Mouse (Mus musculus): ENCODE measurements at regions not wholly inside any gene's neighbourhood (a gene's known extent, or its start where the extent isn't known, plus 50 kb on each side); places are given as distances from the start of the nearest gene placed in this dataset.

GRCm38 (mm10) chr10:100210684-100211083 lies 124.8 kb upstream of the Gm4301 start:
- DNase-seq (ENCODE audit: low spot score) (peak; percentile 3), ATAC-seq (no peak)
- TF ChIP-seq EP300 (IDR thresholded peaks at IDR 0.05) (no peak), CTCF (IDR thresholded peaks at IDR 0.05) (no peak)
- Histone ChIP-seq H3K9me3 (ENCODE audit: low read length) (no peaks in the 10 kb centered on the region), H3K4me1 (ENCODE audit: insufficient read depth, low read depth, low read length) (no peaks in the 10 kb centered on the region), H3K9ac (replicated peaks; ENCODE audit: low read depth) (no peak overlapping the region), H3K27me3 (replicated peaks; ENCODE audit: insufficient read depth, low read length) (no peaks in the 10 kb centered on the region), H3K27ac (ENCODE audit: low read length) (no peak overlapping the region), H3K36me3 (ENCODE audit: insufficient read depth, low read length) (no peaks in the 10 kb centered on the region), H3K4me3 (ENCODE audit: low read depth, low read length) (no peak overlapping the region), H3K4me2 (replicated peaks; ENCODE audit: low read depth, low read length) (no peak overlapping the region)
- 47% methylated on average over 7 of the region's 7 CpGs for WGBS

- TF ChIP-seq EP300 (IDR thresholded peaks at IDR 0.05) (no peak), CTCF (IDR thresholded peaks at IDR 0.05) (no peak)
- WGBS = 61% methylated on average over 3 of the region's 3 CpGs
- Histone ChIP-seq H3K9ac (replicated peaks; ENCODE audit: low read depth) (no peak overlapping the region), H3K36me3 (ENCODE audit: insufficient read depth, low read length) (no peaks in the 10 kb centered on the region), H3K27ac (ENCODE audit: low read length) (no peak overlapping the region), H3K27me3 (replicated peaks; ENCODE audit: insufficient read depth, low read length) (no peaks in the 10 kb centered on the region), H3K4me2 (replicated peaks; ENCODE audit: low read depth, low read length) (no peak overlapping the region), H3K9me3 (ENCODE audit: low read length) (no peaks in the 10 kb centered on the region), H3K4me1 (ENCODE audit: insufficient read depth, low read depth, low read length) (no peaks in the 10 kb centered on the region), H3K4me3 (ENCODE audit: low read depth, low read length) (no peak overlapping the region)
- DNase-seq (ENCODE audit: low spot score) = no peak
- ATAC-seq = no peak
Observed at GRCm38 (mm10) chr10:100224459-100225097, 110.9 kb upstream of the Gm4301 start.

- H3K4me2 ChIP-seq (replicated peaks; ENCODE audit: low read depth, low read length) = no peak overlapping the region
- no peak overlapping the region for H3K9ac ChIP-seq (replicated peaks; ENCODE audit: low read depth)
- WGBS = 47% methylated on average over 4 of the region's 4 CpGs
- no peaks in the 10 kb centered on the region for H3K4me1 ChIP-seq (ENCODE audit: insufficient read depth, low read depth, low read length)
- no peak overlapping the region for H3K27ac ChIP-seq (ENCODE audit: low read length)
- no peaks in the 10 kb centered on the region for H3K27me3 ChIP-seq (replicated peaks; ENCODE audit: insufficient read depth, low read length)
- no peak; the same call in 1 of the 2 replicates for ATAC-seq
- DNase-seq (ENCODE audit: low spot score) = peak; percentile 10
- no peak overlapping the region for H3K4me3 ChIP-seq (ENCODE audit: low read depth, low read length)
- no peaks in the 10 kb centered on the region for H3K9me3 ChIP-seq (ENCODE audit: low read length)
- H3K36me3 ChIP-seq (ENCODE audit: insufficient read depth, low read length) = no peaks in the 10 kb centered on the region
- TF ChIP-seq CTCF (IDR thresholded peaks at IDR 0.05) (no peak), EP300 (IDR thresholded peaks at IDR 0.05) (no peak)
Observed at GRCm38 (mm10) chr10:100259235-100259900, 76.1 kb upstream of the Gm4301 start.

GRCm38 (mm10) chr10:100263447-100263846 lies 72.0 kb upstream of the Gm4301 start:
- H3K4me3 ChIP-seq (ENCODE audit: low read depth, low read length) = no peak overlapping the region
- no peak for TF ChIP-seq CTCF (IDR thresholded peaks at IDR 0.05)
- TF ChIP-seq EP300 (IDR thresholded peaks at IDR 0.05) = no peak
- H3K4me2 ChIP-seq (replicated peaks; ENCODE audit: low read depth, low read length) = no peak overlapping the region
- ATAC-seq (no peak), DNase-seq (ENCODE audit: low spot score) (no peak)
- H3K36me3 ChIP-seq (ENCODE audit: insufficient read depth, low read length) = no peaks in the 10 kb centered on the region
- H3K27me3 ChIP-seq (replicated peaks; ENCODE audit: insufficient read depth, low read length) = no peaks in the 10 kb centered on the region
- 46% methylated on average over 2 of the region's 2 CpGs for WGBS
- H3K9ac ChIP-seq (replicated peaks; ENCODE audit: low read depth) = no peak overlapping the region
- no peaks in the 10 kb centered on the region for H3K4me1 ChIP-seq (ENCODE audit: insufficient read depth, low read depth, low read length)
- H3K27ac ChIP-seq (ENCODE audit: low read length) = no peak overlapping the region
- no peaks in the 10 kb centered on the region for H3K9me3 ChIP-seq (ENCODE audit: low read length)

GRCm38 (mm10) chr10:100264066-100264465 lies 71.4 kb upstream of the Gm4301 start:
- Histone ChIP-seq H3K27ac (ENCODE audit: low read length) (no peak overlapping the region), H3K36me3 (ENCODE audit: insufficient read depth, low read length) (no peaks in the 10 kb centered on the region), H3K4me3 (ENCODE audit: low read depth, low read length) (no peak overlapping the region), H3K4me1 (ENCODE audit: insufficient read depth, low read depth, low read length) (no peaks in the 10 kb centered on the region), H3K9ac (replicated peaks; ENCODE audit: low read depth) (no peak overlapping the region), H3K4me2 (replicated peaks; ENCODE audit: low read depth, low read length) (no peak overlapping the region), H3K9me3 (ENCODE audit: low read length) (no peaks in the 10 kb centered on the region), H3K27me3 (replicated peaks; ENCODE audit: insufficient read depth, low read length) (no peaks in the 10 kb centered on the region)
- DNase-seq (ENCODE audit: low spot score) = no peak
- WGBS = 18% methylated on average over 2 of the region's 2 CpGs
- no peak for TF ChIP-seq EP300 (IDR thresholded peaks at IDR 0.05)
- TF ChIP-seq CTCF (IDR thresholded peaks at IDR 0.05) = no peak
- ATAC-seq = no peak

- Histone ChIP-seq H3K36me3 (ENCODE audit: insufficient read depth, low read length) (no peaks in the 10 kb centered on the region), H3K27ac (ENCODE audit: low read length) (no peak overlapping the region), H3K4me2 (replicated peaks; ENCODE audit: low read depth, low read length) (no peak overlapping the region), H3K4me1 (ENCODE audit: insufficient read depth, low read depth, low read length) (no peaks in the 10 kb centered on the region), H3K27me3 (replicated peaks; ENCODE audit: insufficient read depth, low read length) (no peaks in the 10 kb centered on the region), H3K9ac (replicated peaks; ENCODE audit: low read depth) (no peak overlapping the region), H3K9me3 (ENCODE audit: low read length) (no peaks in the 10 kb centered on the region), H3K4me3 (ENCODE audit: low read depth, low read length) (no peak overlapping the region)
- no peak for DNase-seq (ENCODE audit: low spot score)
- TF ChIP-seq CTCF (IDR thresholded peaks at IDR 0.05) (no peak), EP300 (IDR thresholded peaks at IDR 0.05) (no peak)
- no peak for ATAC-seq
Observed at GRCm38 (mm10) chr10:100282471-100282870, 53.0 kb upstream of the Gm4301 start.
